Mouse (Mus musculus) erythroid progenitor cell, adult 5-6 weeks (primary cell): ENCODE results near the gene Kcnip4. TPM values are rescaled to one million over a fixed set of nuclear protein-coding genes. Genes with fewer than 3 reads are reported as not detected.
A peak's percentile ranks its signal among the peaks of the same experiment; 100 is the strongest.

Experiments
- ATAC-seq: replicated peaks from 2 replicates; pipeline ENCODE4 v1.8.0; 2016; ENCODE audit warnings: moderate number of reproducible peaks, mild to moderate bottlenecking, moderate TSS enrichment, inconsistent platforms; ENCODE audit not compliant: poor library complexity, low FRiP score, severe bottlenecking
- total RNA-seq, 2 experiments: library from RNA; stranded (forward) in 1 of 2; stranded (reverse) in 1 of 2; fragments of 150-400 nt in 1 of 2; fragments of 186-747, 209-891 nt in 1 of 2; gene quantifications; 2 replicates each; pipeline versions ENCODE4 v1.2.3 to v1.2.4; 2015 to 2017; ENCODE audit warnings: low replicate concordance in 2 of 2

Gene Kcnip4
- total RNA-seq, 2 experiments from 2014 or later = not detected

GRCm38 (mm10) chr5:48489549-48490288 is 1035.0 kb downstream of the Kcnip4 start:
- no peak for ATAC-seq

DNA sequence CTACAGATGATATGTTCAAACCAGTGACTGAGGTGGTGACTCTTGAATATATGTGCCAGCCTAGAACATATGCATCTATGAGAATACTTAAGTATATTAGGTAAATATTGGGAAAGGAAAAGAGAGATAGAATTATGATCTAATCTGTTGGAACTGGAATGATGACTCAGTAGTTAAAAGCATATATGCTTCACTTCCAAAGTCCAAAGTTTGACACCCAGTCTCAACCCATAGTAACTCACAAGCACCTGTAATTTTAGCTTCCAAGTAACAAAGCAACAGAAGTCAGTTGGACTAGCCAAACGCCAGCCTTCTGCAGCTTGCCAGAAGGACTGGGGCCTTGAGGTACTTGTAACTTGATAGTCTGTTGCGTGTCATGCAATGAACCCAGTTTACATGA is 1041.6 kb downstream of the Kcnip4 start:
- ATAC-seq = no peak

DNA sequence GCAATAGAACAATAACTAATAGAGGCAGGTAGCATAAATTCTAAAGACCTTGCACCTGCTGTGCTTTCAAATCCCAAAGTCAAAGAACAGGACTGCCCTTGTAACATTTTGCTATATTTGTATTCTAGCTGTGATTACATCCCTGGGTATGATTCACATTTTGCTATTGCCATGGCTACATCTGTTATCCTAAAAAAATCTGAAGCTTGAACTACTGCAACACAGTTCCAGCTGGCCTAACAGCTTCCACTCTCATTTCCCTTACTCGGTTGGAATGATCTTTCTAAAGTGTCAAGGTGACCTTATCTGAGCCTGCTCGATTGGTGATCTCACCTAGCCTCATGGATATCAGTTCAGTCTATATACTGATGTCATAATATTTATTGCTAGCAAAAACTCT is 1064.5 kb downstream of the Kcnip4 start:
- ATAC-seq = no peak

GRCm38 (mm10) chr5:48448888-48449287 is 1075.8 kb downstream of the Kcnip4 start:
- no peak for ATAC-seq

GRCm38 (mm10) chr5:48430459-48430858 is 1094.2 kb downstream of the Kcnip4 start:
- no peak for ATAC-seq

GRCm38 (mm10) chr5:48421957-48422356 is 1102.8 kb downstream of the Kcnip4 start:
- no peak for ATAC-seq

DNA sequence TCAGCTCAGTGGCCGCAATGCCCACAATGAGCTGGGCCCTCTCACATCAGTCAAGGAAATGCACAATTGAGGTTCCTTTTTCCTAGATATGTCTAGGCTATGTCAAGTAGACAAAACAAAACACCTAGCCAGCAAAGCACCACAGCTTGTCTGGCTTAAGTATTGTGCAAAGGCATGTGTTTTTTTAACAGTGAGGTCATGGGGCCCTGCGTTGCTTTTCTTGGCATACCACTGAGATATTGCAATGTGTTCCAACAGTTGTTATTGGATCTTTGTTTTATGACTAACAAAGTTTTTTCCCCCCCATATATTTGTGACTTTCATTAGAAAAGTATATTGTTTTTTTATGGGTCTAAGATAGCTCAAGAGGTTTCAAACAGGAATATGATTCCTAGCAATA is 1105.0 kb downstream of the Kcnip4 start:
- no peak for ATAC-seq

GRCm38 (mm10) chr5:48412261-48412660 is 1112.4 kb downstream of the Kcnip4 start:
- no peak for ATAC-seq

- ATAC-seq = no peak
These were observed 1113.2 kb downstream of the Kcnip4 start for GRCm38 (mm10) chr5:48411462-48411861.

DNA sequence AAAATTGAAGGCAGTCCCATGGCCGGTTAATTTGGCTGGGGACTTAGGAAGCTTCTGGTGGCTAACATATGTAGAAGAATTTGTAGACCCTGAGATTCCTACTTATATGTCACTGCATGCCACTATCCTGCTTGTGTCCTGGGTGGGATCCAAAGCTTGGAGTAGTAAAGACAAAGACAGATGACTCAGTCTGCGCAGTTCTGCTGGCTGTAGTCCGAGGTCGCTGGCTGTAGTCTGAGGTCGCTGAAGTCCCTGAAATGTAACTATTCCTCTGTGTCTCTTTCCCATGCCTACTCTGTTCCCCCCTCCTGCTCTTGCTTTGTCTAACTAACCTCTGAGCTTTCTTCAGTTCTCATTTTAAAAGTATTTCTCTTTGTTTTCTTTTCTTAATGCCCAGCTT is 1114.4 kb downstream of the Kcnip4 start:
- ATAC-seq = no peak

- ATAC-seq = no peak
These were observed 1116.4 kb downstream of the Kcnip4 start for GRCm38 (mm10) chr5:48408276-48408675.

GRCm38 (mm10) chr5:48402497-48402896 is 1122.2 kb downstream of the Kcnip4 start:
- ATAC-seq = no peak

DNA sequence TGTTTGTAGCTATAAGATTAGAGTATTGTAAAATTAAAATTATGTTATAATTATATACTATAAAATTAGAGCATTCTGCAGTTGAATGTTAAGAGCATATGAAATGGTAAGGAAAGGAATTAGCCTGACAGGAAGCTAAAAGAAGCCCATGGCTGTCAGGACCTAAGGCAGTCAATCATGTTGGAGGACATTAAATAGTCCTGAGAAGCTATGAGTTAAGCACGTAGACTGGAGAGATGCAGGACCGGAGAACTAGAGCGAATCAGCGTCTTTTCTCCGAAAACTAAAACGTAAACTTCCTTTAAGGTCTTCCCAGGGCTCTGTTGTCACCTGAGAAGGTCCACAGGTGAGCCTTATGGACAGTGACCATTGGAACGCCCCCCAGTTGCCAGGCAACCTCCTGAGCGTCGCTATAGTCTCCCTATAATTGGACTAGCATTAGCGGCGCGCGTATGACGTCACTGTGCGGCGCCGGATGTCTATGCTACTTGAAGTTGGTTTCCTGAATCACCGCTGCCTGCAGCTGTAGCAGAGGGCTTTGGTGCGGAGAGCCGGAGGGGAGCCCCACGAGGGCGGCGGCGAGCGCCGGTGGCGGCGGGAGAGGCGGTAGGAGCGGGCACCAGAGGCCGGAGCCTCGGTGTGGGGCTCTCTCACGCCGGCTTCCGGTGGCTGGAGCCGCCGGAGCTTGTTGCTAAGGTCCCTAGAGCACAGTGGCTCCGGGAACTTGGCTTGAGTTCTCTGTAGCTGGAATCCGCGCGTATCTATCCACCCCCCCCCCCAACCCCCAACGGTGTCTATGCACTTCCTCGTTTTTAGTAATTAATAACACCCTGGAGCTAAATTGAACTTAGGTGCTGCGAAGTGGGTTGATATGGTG is 1152.6 kb downstream of the Kcnip4 start:
- peak; percentile 94 for ATAC-seq

DNA sequence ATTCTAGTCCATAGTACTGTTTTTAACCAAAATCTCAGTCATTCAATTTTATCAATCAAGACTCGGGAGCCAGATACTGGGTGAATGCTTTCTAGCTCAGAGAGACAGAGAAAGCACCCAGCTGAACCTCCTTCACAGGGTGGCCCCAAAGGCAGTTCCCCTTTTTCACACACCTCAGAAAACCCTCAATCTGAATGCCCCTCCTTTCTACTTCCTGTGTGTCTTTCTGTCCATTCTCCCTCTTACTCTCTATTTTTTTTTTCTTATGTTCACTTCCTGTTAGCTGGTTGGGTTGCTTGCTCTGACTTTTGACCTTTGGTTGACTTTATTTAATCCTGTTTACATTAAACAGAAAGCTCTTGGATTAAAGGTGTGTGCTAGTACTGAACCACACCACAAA is 1175.4 kb downstream of the Kcnip4 start:
- no peak for ATAC-seq

- no peak for ATAC-seq
These were observed 1178.6 kb downstream of the Kcnip4 start for GRCm38 (mm10) chr5:48345983-48346648.

DNA sequence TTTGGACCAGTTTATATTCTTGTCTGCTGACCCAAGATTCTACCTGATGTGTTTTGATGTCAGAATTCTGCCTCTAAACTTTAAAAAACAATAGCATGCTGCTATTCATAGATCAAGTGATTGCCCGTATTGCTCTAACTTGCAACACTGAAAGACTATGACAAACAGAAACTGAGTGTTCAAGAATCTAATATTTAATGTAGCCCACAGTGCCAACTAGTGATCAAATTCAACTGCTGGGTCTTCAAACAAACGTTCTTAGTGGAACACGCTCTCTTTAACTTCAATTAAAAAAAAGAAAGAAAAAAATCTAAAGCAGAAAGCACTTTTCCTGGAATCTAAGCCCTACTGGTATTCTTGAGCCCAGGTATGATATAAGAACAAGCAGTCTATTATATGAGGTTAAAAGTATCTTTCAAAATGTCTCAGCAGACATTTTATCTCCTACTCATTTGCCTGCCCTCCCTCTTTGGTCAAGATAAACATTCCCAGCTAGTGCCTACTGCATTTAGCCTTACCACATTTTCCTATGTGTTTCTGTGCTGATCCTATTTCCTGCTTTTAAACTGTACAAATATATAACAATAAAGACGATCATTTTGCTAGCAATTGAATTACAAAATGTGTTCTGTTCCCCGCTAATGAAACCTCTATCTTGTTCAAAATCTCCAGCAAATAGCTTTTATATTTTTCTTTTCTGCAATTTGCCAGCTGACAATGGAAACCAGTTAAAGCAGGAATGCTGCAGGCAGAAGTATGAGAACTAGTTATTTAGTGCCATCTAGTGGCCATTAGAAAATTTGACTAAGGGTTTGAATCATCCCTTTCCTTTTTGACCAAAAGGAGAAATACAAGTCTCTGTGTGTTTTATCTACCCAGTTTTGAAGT is 1179.4 kb downstream of the Kcnip4 start:
- ATAC-seq = no peak

DNA sequence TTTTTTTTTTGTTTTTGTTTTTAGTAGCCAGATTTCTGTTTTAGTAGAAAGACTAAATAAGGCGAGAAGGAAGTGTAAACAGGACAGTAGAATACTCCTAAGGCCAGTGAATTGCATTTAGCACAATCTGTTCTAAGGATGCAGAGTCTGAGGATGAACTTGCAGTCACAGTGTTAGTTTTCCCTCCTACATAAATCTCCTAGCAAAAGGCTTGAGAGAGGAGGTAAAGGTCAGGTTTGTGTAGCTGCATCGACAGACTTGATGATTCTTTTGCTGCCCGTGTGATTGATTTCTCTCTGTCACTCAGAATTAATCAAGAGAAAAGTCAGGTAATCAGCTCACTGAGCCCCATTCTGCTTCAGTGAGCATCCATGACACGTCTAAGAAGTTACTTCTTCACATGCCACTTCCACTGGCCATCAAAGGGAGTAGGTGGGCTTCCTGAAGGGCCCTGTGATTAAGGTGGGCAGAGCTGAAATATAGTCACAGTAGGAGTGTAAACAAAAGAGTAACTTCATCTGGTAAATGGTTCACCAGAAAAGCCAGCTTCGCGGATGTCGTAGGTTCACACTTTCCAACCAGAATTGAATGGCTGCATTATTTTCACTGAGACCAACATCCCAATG is 1183.8 kb downstream of the Kcnip4 start:
- no peak for ATAC-seq
